Mouse (Mus musculus) yolk sac, embryonic 10.5 days (tissue): Measurements from ENCODE around the gene Hpse.

Experiments used
- DNase-seq: peaks from one replicate; pipeline ENCODE4 v3.0.0-alpha.2; 2017; ENCODE audit warnings: low spot score

Hpse gene

GRCm38 (mm10) chr5:100719235-100720088 is at the start of gene Hpse:
Hpse (minus strand) TSS chr5:100719716.
- DNase-seq: peak; percentile 55

- no peak for DNase-seq
Observed at GRCm38 (mm10) chr5:100766026-100766425, 46.5 kb upstream of the Hpse start.

GRCm38 (mm10) chr5:100761736-100762135 is 42.2 kb upstream of the Hpse start:
- DNase-seq: no peak

GRCm38 (mm10) chr5:100760049-100760663 is 40.6 kb upstream of the Hpse start:
- no peak for DNase-seq

- no peak for DNase-seq
Observed at GRCm38 (mm10) chr5:100758121-100758520, 38.6 kb upstream of the Hpse start.

- DNase-seq: no peak
Observed at GRCm38 (mm10) chr5:100753407-100753806, 33.9 kb upstream of the Hpse start.

- DNase-seq: no peak
Observed at GRCm38 (mm10) chr5:100751655-100752054, 32.1 kb upstream of the Hpse start.

GRCm38 (mm10) chr5:100750617-100751255 is 31.2 kb upstream of the Hpse start:
- DNase-seq: no peak

- DNase-seq: no peak
Observed at GRCm38 (mm10) chr5:100738802-100739201, 19.3 kb upstream of the Hpse start.

GRCm38 (mm10) chr5:100736919-100737318 is 17.4 kb upstream of the Hpse start:
- no peak for DNase-seq

GRCm38 (mm10) chr5:100734535-100734934 is 15.0 kb upstream of the Hpse start:
- DNase-seq: no peak

- DNase-seq: no peak
Observed at GRCm38 (mm10) chr5:100728757-100729156, 9.2 kb upstream of the Hpse start.

- DNase-seq: no peak
Observed at GRCm38 (mm10) chr5:100726001-100726400, 6.5 kb upstream of the Hpse start.

- DNase-seq: no peak
Observed at GRCm38 (mm10) chr5:100716762-100717161, 2.8 kb downstream of the Hpse start.

GRCm38 (mm10) chr5:100711219-100711618 is 8.3 kb downstream of the Hpse start:
- no peak for DNase-seq

GRCm38 (mm10) chr5:100710012-100710411 is 9.5 kb downstream of the Hpse start:
- no peak for DNase-seq

- no peak for DNase-seq
Observed at GRCm38 (mm10) chr5:100709035-100709434, 10.5 kb downstream of the Hpse start.

- DNase-seq: no peak
Observed at GRCm38 (mm10) chr5:100706675-100707074, 12.8 kb downstream of the Hpse start.

GRCm38 (mm10) chr5:100704272-100704671 is 15.2 kb downstream of the Hpse start:
- no peak for DNase-seq

GRCm38 (mm10) chr5:100702325-100702724 is 17.2 kb downstream of the Hpse start:
- DNase-seq: no peak

- no peak for DNase-seq
Observed at GRCm38 (mm10) chr5:100700861-100701620, 18.5 kb downstream of the Hpse start.

- DNase-seq: no peak
Observed at GRCm38 (mm10) chr5:100697886-100698285, 21.6 kb downstream of the Hpse start.
